Mouse (Mus musculus): Measurements from ENCODE around the gene Pop7. TPM values are rescaled to one million over a fixed set of nuclear protein-coding genes. Genes with fewer than 3 reads are reported as not detected.

Pop7 gene
- polyA plus RNA-seq, 1 experiment: 36.6 TPM

- H3K27me3 ChIP-seq (ENCODE audit: control insufficient read depth, insufficient read depth, low read length): no peaks in the 10 kb centered on the region
- H3K36me3 ChIP-seq (ENCODE audit: control insufficient read depth, insufficient read depth, low read length): no peaks in the 10 kb centered on the region
- no peak overlapping the region for H3K27ac ChIP-seq (ENCODE audit: insufficient read depth, low read depth, low read length)
- peaks cover 7% of the 10 kb centered on the region; the same call in 1 of the 2 replicates for H3K4me1 ChIP-seq (ENCODE audit: control insufficient read depth, insufficient read depth, insufficient read length, low read length)
- TF ChIP-seq POLR2A (IDR thresholded peaks at IDR 0.05; ENCODE audit: low read depth, low read length) (no peak), CTCF (IDR thresholded peaks at IDR 0.05; ENCODE audit: extremely low read depth, insufficient read length, insufficient replicate concordance, low read depth, low read length) (no peak)
- no peak overlapping the region for H3K4me3 ChIP-seq (ENCODE audit: low read depth, low read length)
- 76% methylated on average over 3 of the region's 3 CpGs for WGBS
Measured at GRCm38 (mm10) chr5:137511706-137512105, 9.4 kb upstream of the Pop7 start.

DNA sequence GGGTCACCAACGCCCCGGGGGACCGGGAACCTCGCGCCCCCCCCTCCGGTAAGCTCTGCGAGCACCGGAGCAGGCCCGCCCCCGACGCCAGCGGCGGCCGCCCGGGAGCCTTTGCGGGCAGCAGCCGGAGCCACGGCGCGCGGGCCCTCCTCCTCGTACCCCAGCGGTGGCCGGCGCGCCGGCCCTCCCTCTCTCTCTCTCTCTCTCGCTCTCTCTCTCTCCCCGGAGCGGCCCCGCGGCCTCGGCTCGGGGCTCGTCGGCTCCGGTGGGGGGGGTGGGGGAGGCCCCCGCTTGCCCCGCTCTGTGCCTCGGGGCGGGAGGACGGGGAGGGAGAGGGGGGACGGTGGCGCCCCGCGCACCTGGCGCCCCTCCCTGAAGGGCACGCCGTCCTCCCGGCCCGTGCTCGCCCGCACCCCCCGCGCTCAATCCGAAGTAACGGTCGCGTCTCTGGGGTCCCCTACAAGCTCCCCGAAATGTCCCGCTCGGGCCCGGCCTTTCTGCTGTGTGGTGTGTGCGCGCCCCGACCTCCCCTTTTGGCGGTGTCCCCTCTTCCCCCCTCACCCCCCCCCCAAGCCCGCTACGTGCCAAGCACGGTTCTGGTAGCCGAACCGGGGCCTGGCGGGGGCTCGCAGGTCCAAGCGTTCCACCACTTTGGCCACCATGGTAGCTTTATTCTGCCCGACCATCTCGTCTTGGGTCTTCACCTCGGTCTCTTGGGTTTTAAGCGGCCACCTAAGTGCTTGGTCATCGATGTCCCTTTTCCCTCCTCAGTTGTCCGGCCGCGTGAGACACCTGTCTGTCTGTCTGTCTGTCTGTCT is 8.5 kb upstream of the Pop7 start:
- 1% methylated on average over 71 of the region's 83 CpGs for WGBS
- H3K27me3 ChIP-seq (ENCODE audit: control insufficient read depth, insufficient read depth, low read length): no peaks in the 10 kb centered on the region
- TF ChIP-seq CTCF (IDR thresholded peaks at IDR 0.05; ENCODE audit: extremely low read depth, insufficient read length, insufficient replicate concordance, low read depth, low read length): no peak
- TF ChIP-seq POLR2A (IDR thresholded peaks at IDR 0.05; ENCODE audit: low read depth, low read length): no peak
- H3K27ac ChIP-seq (ENCODE audit: insufficient read depth, low read depth, low read length): no peak overlapping the region
- H3K4me1 ChIP-seq (ENCODE audit: control insufficient read depth, insufficient read depth, insufficient read length, low read length): peaks cover 7% of the 10 kb centered on the region; the same call in 1 of the 2 replicates
- H3K4me3 ChIP-seq (ENCODE audit: low read depth, low read length): peak overlapping the region; percentile 97
- H3K36me3 ChIP-seq (ENCODE audit: control insufficient read depth, insufficient read depth, low read length): no peaks in the 10 kb centered on the region

- WGBS: 1% methylated on average over 49 of the region's 52 CpGs
- TF ChIP-seq POLR2A (IDR thresholded peaks at IDR 0.05; ENCODE audit: low read depth, low read length) (no peak), CTCF (IDR thresholded peaks at IDR 0.05; ENCODE audit: extremely low read depth, insufficient read length, insufficient replicate concordance, low read depth, low read length) (no peak)
- no peaks in the 10 kb centered on the region for H3K27me3 ChIP-seq (ENCODE audit: control insufficient read depth, insufficient read depth, low read length)
- peak overlapping the region; percentile 97 for H3K4me3 ChIP-seq (ENCODE audit: low read depth, low read length)
- peaks cover 7% of the 10 kb centered on the region; the same call in 1 of the 2 replicates for H3K4me1 ChIP-seq (ENCODE audit: control insufficient read depth, insufficient read depth, insufficient read length, low read length)
- H3K36me3 ChIP-seq (ENCODE audit: control insufficient read depth, insufficient read depth, low read length): no peaks in the 10 kb centered on the region
- H3K27ac ChIP-seq (ENCODE audit: insufficient read depth, low read depth, low read length): no peak overlapping the region
Measured at GRCm38 (mm10) chr5:137510014-137510501, 7.7 kb upstream of the Pop7 start.

DNA sequence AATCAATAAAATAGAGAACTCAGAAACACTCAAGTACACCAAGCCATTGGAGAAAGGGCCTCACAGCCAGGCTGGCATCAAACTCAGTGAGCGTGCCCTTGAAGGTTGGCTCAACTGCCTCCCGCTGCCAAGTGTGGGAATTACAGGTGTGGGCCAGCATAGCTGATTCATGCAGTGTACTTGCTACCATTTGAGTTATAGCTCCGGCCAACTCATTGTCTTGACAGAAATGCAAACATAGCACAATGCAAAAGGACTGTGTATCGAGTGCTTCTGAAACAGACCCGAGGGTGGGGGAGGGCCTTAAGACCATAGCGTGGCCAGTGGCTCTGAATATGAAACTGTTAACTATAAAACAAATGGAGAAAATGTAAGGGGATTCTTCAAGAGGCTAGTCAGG is 1.7 kb upstream of the Pop7 start:
- no peaks in the 10 kb centered on the region for H3K27me3 ChIP-seq (ENCODE audit: control insufficient read depth, insufficient read depth, low read length)
- no peaks in the 10 kb centered on the region for H3K36me3 ChIP-seq (ENCODE audit: control insufficient read depth, insufficient read depth, low read length)
- WGBS: 65% methylated on average over 6 of the region's 6 CpGs
- no peak overlapping the region for H3K27ac ChIP-seq (ENCODE audit: insufficient read depth, low read depth, low read length)
- no peak overlapping the region for H3K4me3 ChIP-seq (ENCODE audit: low read depth, low read length)
- peaks cover 3% of the 10 kb centered on the region; the same call in 1 of the 2 replicates for H3K4me1 ChIP-seq (ENCODE audit: control insufficient read depth, insufficient read depth, insufficient read length, low read length)
- peak; percentile 23; the same call in 1 of the 2 replicates for TF ChIP-seq CTCF (IDR thresholded peaks at IDR 0.05; ENCODE audit: extremely low read depth, insufficient read length, insufficient replicate concordance, low read depth, low read length)
- TF ChIP-seq POLR2A (IDR thresholded peaks at IDR 0.05; ENCODE audit: low read depth, low read length): no peak

- Histone ChIP-seq H3K36me3 (ENCODE audit: control insufficient read depth, insufficient read depth, low read length) (no peaks in the 10 kb centered on the region), H3K4me3 (ENCODE audit: low read depth, low read length) (peak overlapping the region; percentile 74), H3K27ac (ENCODE audit: insufficient read depth, low read depth, low read length) (peak overlapping the region; percentile 79), H3K27me3 (ENCODE audit: control insufficient read depth, insufficient read depth, low read length) (no peaks in the 10 kb centered on the region), H3K4me1 (ENCODE audit: control insufficient read depth, insufficient read depth, insufficient read length, low read length) (peaks cover 3% of the 10 kb centered on the region; the same call in 1 of the 2 replicates)
- WGBS: under 1% methylated on average over 27 of the region's 30 CpGs
- peak; percentile 84 for TF ChIP-seq CTCF (IDR thresholded peaks at IDR 0.05; ENCODE audit: extremely low read depth, insufficient read length, insufficient replicate concordance, low read depth, low read length)
- no peak; the same call in 1 of the 2 replicates for TF ChIP-seq POLR2A (IDR thresholded peaks at IDR 0.05; ENCODE audit: low read depth, low read length)
Measured at GRCm38 (mm10) chr5:137502667-137503110, 371 bp upstream of the Pop7 start.

DNA sequence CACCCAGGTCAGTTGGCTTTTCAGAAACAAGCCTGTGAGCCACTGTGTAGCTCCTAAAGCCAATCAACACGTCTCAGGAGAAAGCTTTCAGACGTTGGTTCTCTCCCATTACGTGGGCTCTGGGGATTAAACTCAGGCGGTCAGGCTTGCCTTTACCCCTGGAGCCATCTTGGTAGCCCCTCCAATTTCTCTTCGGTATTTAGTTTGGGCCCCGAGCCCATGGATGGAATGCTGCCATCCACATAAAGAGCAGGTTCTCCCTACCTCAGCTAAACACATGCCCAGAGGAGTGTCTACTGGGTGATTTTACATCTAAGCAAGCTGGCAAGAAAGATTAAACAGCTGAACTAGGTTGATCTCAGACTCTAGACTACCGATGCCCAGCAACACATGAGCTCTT is 2.1 kb downstream of the Pop7 start:
- Histone ChIP-seq H3K36me3 (ENCODE audit: control insufficient read depth, insufficient read depth, low read length) (no peaks in the 10 kb centered on the region), H3K4me3 (ENCODE audit: low read depth, low read length) (no peak overlapping the region), H3K27me3 (ENCODE audit: control insufficient read depth, insufficient read depth, low read length) (no peaks in the 10 kb centered on the region), H3K4me1 (ENCODE audit: control insufficient read depth, insufficient read depth, insufficient read length, low read length) (peaks cover 3% of the 10 kb centered on the region; the same call in 1 of the 2 replicates), H3K27ac (ENCODE audit: insufficient read depth, low read depth, low read length) (no peak overlapping the region)
- 88% methylated on average over 7 of the region's 7 CpGs for WGBS
- TF ChIP-seq CTCF (IDR thresholded peaks at IDR 0.05; ENCODE audit: extremely low read depth, insufficient read length, insufficient replicate concordance, low read depth, low read length) (no peak), POLR2A (IDR thresholded peaks at IDR 0.05; ENCODE audit: low read depth, low read length) (no peak)

- Histone ChIP-seq H3K27ac (ENCODE audit: insufficient read depth, low read depth, low read length) (no peak overlapping the region), H3K36me3 (ENCODE audit: control insufficient read depth, insufficient read depth, low read length) (no peaks in the 10 kb centered on the region), H3K4me1 (ENCODE audit: control insufficient read depth, insufficient read depth, insufficient read length, low read length) (no peaks in the 10 kb centered on the region), H3K27me3 (ENCODE audit: control insufficient read depth, insufficient read depth, low read length) (no peaks in the 10 kb centered on the region), H3K4me3 (ENCODE audit: low read depth, low read length) (no peak overlapping the region)
- TF ChIP-seq POLR2A (IDR thresholded peaks at IDR 0.05; ENCODE audit: low read depth, low read length): no peak
- TF ChIP-seq CTCF (IDR thresholded peaks at IDR 0.05; ENCODE audit: extremely low read depth, insufficient read length, insufficient replicate concordance, low read depth, low read length): no peak
- 73% methylated on average over 13 of the region's 13 CpGs for WGBS
Measured at GRCm38 (mm10) chr5:137493831-137494230, 8.5 kb downstream of the Pop7 start.

All from small intestine, adult 2 months (tissue).